Mouse (Mus musculus) forebrain, embryonic 13.5 days (tissue): ENCODE data around the gene Apobec3. TPM values are rescaled to one million over a fixed set of nuclear protein-coding genes. Genes with fewer than 3 reads are reported as not detected.
"Not testable (repeated sequence)": the region's sequence is repeated elsewhere in the genome, so short reads cannot be mapped to it uniquely, and the experiment has no call there.

Experiments used
- ATAC-seq: fragments of 200-750 bp; cut with Nextera tagmentation; 2 replicates; pipeline ENCODE4 v1.8.0; 2017
- H3K27ac ChIP-seq: fragments of 300-500 bp; sonication (generic); 2 replicates; pipeline ENCODE4 v1.5.1; 2015; ENCODE audit warnings: inconsistent platforms, mild to moderate bottlenecking, moderate library complexity
- H3K27me3 ChIP-seq: fragments of 300-500 bp; sonication (generic); 2 replicates; pipeline ENCODE4 v1.6.1; 2015; ENCODE audit warnings: mild to moderate bottlenecking, inconsistent platforms
- H3K36me3 ChIP-seq: fragments of 300-500 bp; sonication (generic); 2 replicates; pipeline ENCODE4 v1.6.1; 2015; ENCODE audit warnings: mild to moderate bottlenecking, inconsistent platforms; ENCODE audit not compliant: poor library complexity, severe bottlenecking
- H3K4me1 ChIP-seq: fragments of 300-500 bp; sonication (generic); 2 replicates; pipeline ENCODE4 v1.6.1; 2015; ENCODE audit warnings: inconsistent platforms
- H3K4me2 ChIP-seq: fragments of 300-500 bp; sonication (generic); 2 replicates; pipeline ENCODE4 v1.6.1; 2015; ENCODE audit warnings: inconsistent platforms, mild to moderate bottlenecking, moderate library complexity
- H3K4me3 ChIP-seq: fragments of 300-500 bp; sonication (generic); 2 replicates; pipeline ENCODE4 v1.5.1; 2015; ENCODE audit warnings: mild to moderate bottlenecking, inconsistent platforms
- H3K9ac ChIP-seq: fragments of 300-500 bp; sonication (generic); 2 replicates; pipeline ENCODE4 v1.6.1; 2015; ENCODE audit warnings: mild to moderate bottlenecking, inconsistent platforms
- H3K9me3 ChIP-seq: fragments of 300-500 bp; sonication (generic); replicated peaks from 2 replicates; pipeline ENCODE4 v1.6.1; 2016; ENCODE audit warnings: inconsistent platforms
- WGBS: fragments of 180-500 bp; shearing (Covaris S2); methylation state at CpG from one replicate; pipeline ENCODE4 v1.1.7; 2015; 5-methylcytosine and 5-hydroxymethylcytosine counted together
- polyA plus RNA-seq: library from polyadenylated mRNA; unstranded; fragments of >200 nt; fragmentation: Nextera tagmentation; extraction: Ambion mirVana; gene quantifications from 2 replicates; pipeline ENCODE4 v1.2.1, GENCODE M21; 2015

Apobec3 gene
- polyA plus RNA-seq, 1 experiment from 2014 or later, result 6.6 TPM

GRCm38 (mm10) chr15:79896080-79896725 is 4.7 kb downstream of the Apobec3 start:
- no peaks in the 10 kb centered on the region for H3K36me3 ChIP-seq
- H3K27me3 ChIP-seq, result peaks cover 10% of the 10 kb centered on the region; the same call in 1 of the 2 replicates
- ATAC-seq, result no peak
- no peak overlapping the region for H3K27ac ChIP-seq
- no peaks in the 10 kb centered on the region for H3K9me3 ChIP-seq
- no peak overlapping the region for H3K4me3 ChIP-seq
- H3K9ac ChIP-seq, result no peak overlapping the region
- H3K4me1 ChIP-seq, result peaks cover 11% of the 10 kb centered on the region; the same call in 1 of the 2 replicates
- 92% methylated on average over 9 of the region's 9 CpGs for WGBS
- no peak overlapping the region for H3K4me2 ChIP-seq

- ATAC-seq, result no peak
- Histone ChIP-seq H3K9ac (no peak overlapping the region), H3K27me3 (no peaks in the 10 kb centered on the region), H3K4me1 (no peaks in the 10 kb centered on the region), H3K36me3 (no peaks in the 10 kb centered on the region), H3K4me3 (no peak overlapping the region), H3K9me3 (no peaks in the 10 kb centered on the region), H3K27ac (no peak overlapping the region), H3K4me2 (no peak overlapping the region)
- WGBS, result 82% methylated on average over 5 of the region's 5 CpGs
Measured at GRCm38 (mm10) chr15:79898988-79899387, 7.5 kb downstream of the Apobec3 start.

GRCm38 (mm10) chr15:79899828-79900510 is 8.5 kb downstream of the Apobec3 start:
- no peak overlapping the region for H3K4me3 ChIP-seq

GRCm38 (mm10) chr15:79900751-79901150 is 9.3 kb downstream of the Apobec3 start:
- Histone ChIP-seq H3K27me3 (no peaks in the 10 kb centered on the region), H3K4me1 (no peaks in the 10 kb centered on the region), H3K9me3 (no peaks in the 10 kb centered on the region), H3K9ac (no peak overlapping the region), H3K27ac (no peak overlapping the region), H3K4me3 (no peak overlapping the region), H3K4me2 (no peak overlapping the region), H3K36me3 (no peaks in the 10 kb centered on the region)
- 69% methylated on average over 7 of the region's 7 CpGs for whole genome bisulfite sequencing
- ATAC-seq, result no peak

More at GRCm38 (mm10) chr15:79899828-79900510, 8.5 kb downstream of the Apobec3 start:
- Histone ChIP-seq H3K9ac (no peak overlapping the region), H3K9me3 (no peaks in the 10 kb centered on the region), H3K4me1 (no peaks in the 10 kb centered on the region), H3K27me3 (no peaks in the 10 kb centered on the region), H3K27ac (no peak overlapping the region), H3K36me3 (no peaks in the 10 kb centered on the region), H3K4me2 (no peak overlapping the region)
- WGBS, result 90% methylated on average over 6 of the region's 6 CpGs
- ATAC-seq, result no peak

GRCm38 (mm10) chr15:79901399-79901798 is 9.9 kb downstream of the Apobec3 start:
- Histone ChIP-seq H3K9me3 (no peaks in the 10 kb centered on the region), H3K27ac (no peak overlapping the region), H3K9ac (no peak overlapping the region), H3K4me3 (no peak overlapping the region), H3K4me2 (no peak overlapping the region), H3K36me3 (no peaks in the 10 kb centered on the region), H3K27me3 (no peaks in the 10 kb centered on the region), H3K4me1 (no peaks in the 10 kb centered on the region)
- WGBS, result 78% methylated on average over 2 of the region's 2 CpGs
- ATAC-seq, result no peak

- not testable (repeated sequence) for H3K9me3 ChIP-seq, ATAC-seq, H3K4me1 ChIP-seq, H3K9ac ChIP-seq, H3K27me3 ChIP-seq, H3K4me2 ChIP-seq, H3K27ac ChIP-seq, H3K36me3 ChIP-seq, H3K4me3 ChIP-seq
- 96% methylated on average over 8 of the region's 8 CpGs for WGBS
Measured at GRCm38 (mm10) chr15:79903081-79903480, 11.6 kb downstream of the Apobec3 start.

- Histone ChIP-seq H3K27me3 (no peaks in the 10 kb centered on the region), H3K4me1 (no peaks in the 10 kb centered on the region), H3K27ac (no peak overlapping the region), H3K9ac (no peak overlapping the region), H3K4me2 (no peak overlapping the region), H3K4me3 (no peak overlapping the region), H3K36me3 (no peaks in the 10 kb centered on the region), H3K9me3 (no peaks in the 10 kb centered on the region)
- ATAC-seq, result no peak
Measured at GRCm38 (mm10) chr15:79903963-79904362, 12.5 kb downstream of the Apobec3 start.

GRCm38 (mm10) chr15:79904678-79905077 is 13.2 kb downstream of the Apobec3 start:
- H3K27ac ChIP-seq, H3K9me3 ChIP-seq, H3K36me3 ChIP-seq, H3K4me3 ChIP-seq, H3K4me1 ChIP-seq, H3K9ac ChIP-seq, H3K27me3 ChIP-seq, H3K4me2 ChIP-seq, ATAC-seq: not testable (repeated sequence)
- WGBS, result 81% methylated on average over 11 of the region's 11 CpGs

GRCm38 (mm10) chr15:79905211-79905610 is 13.8 kb downstream of the Apobec3 start:
- Histone ChIP-seq H3K4me1 (no peaks in the 10 kb centered on the region), H3K4me3 (no peak overlapping the region), H3K27me3 (no peaks in the 10 kb centered on the region), H3K36me3 (no peaks in the 10 kb centered on the region), H3K4me2 (no peak overlapping the region), H3K27ac (no peak overlapping the region), H3K9ac (no peak overlapping the region), H3K9me3 (no peaks in the 10 kb centered on the region)
- 51% methylated on average over 12 of the region's 12 CpGs for WGBS
- ATAC-seq, result no peak

- H3K27me3 ChIP-seq, result no peaks in the 10 kb centered on the region
- H3K4me2 ChIP-seq, result no peak overlapping the region
- H3K27ac ChIP-seq, result no peak overlapping the region
- H3K9ac ChIP-seq, result no peak overlapping the region
- no peaks in the 10 kb centered on the region for H3K36me3 ChIP-seq
- H3K4me1 ChIP-seq, result no peaks in the 10 kb centered on the region
- WGBS, result 46% methylated on average over 14 of the region's 14 CpGs
- no peaks in the 10 kb centered on the region for H3K9me3 ChIP-seq
- H3K4me3 ChIP-seq, result no peak overlapping the region
- ATAC-seq, result no peak
Measured at GRCm38 (mm10) chr15:79906855-79907254, 15.4 kb downstream of the Apobec3 start.

GRCm38 (mm10) chr15:79909006-79909405 is 17.5 kb downstream of the Apobec3 start:
- ATAC-seq, H3K4me3 ChIP-seq: not testable (repeated sequence)

GRCm38 (mm10) chr15:79910812-79911211 is 19.4 kb downstream of the Apobec3 start:
- not testable (repeated sequence) for H3K27me3 ChIP-seq, H3K27ac ChIP-seq, H3K4me1 ChIP-seq, H3K4me2 ChIP-seq, H3K9ac ChIP-seq, H3K9me3 ChIP-seq, H3K36me3 ChIP-seq, H3K4me3 ChIP-seq, ATAC-seq
- WGBS, result 81% methylated on average over 1 of the region's 1 CpGs

More at GRCm38 (mm10) chr15:79909006-79909405, 17.5 kb downstream of the Apobec3 start:
- H3K9ac ChIP-seq, H3K27me3 ChIP-seq, H3K9me3 ChIP-seq, H3K4me1 ChIP-seq, H3K4me2 ChIP-seq, H3K27ac ChIP-seq, H3K36me3 ChIP-seq: not testable (repeated sequence)
- 83% methylated on average over 3 of the region's 3 CpGs for WGBS

GRCm38 (mm10) chr15:79911339-79911738 is 19.9 kb downstream of the Apobec3 start:
- H3K4me1 ChIP-seq, result no peaks in the 10 kb centered on the region
- H3K27ac ChIP-seq, result no peak overlapping the region
- no peaks in the 10 kb centered on the region for H3K9me3 ChIP-seq
- H3K4me2 ChIP-seq, result no peak overlapping the region
- WGBS, result 80% methylated on average over 8 of the region's 8 CpGs
- no peak for ATAC-seq
- no peak overlapping the region for H3K4me3 ChIP-seq
- H3K27me3 ChIP-seq, result no peaks in the 10 kb centered on the region
- H3K9ac ChIP-seq, result no peak overlapping the region
- H3K36me3 ChIP-seq, result no peaks in the 10 kb centered on the region
